Mouse (Mus musculus): ENCODE data around the gene Hdac7.

Hdac7 gene

GRCm38 (mm10) chr15:97831242-97831986 is 12.9 kb downstream of the Hdac7 start:
- peak; percentile 77 for DNase-seq

DNA sequence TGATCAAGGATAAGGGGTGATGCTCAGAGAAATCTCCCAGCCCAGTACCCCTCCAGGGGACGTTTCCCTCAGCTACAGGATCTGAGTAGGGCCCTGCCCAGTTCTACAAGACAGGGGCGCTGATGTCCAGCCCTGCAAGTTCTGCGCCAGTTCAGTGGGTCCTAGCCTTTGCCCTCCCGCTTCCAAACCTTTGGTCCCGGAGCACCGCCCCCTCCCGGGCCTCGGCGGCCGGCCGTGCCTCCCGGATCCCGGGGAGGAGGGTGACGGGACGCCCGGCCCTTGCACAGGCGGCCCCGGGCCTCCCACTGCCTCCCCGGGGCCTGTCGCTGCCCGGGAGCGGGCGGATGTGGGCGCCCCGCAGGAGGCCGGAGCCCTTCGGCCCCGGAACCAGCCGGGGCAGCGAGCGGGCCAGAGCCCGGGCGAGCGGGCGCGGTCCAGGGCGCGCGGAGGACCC is 13.5 kb downstream of the Hdac7 start:
- DNase-seq, result peak; percentile 43

DNA sequence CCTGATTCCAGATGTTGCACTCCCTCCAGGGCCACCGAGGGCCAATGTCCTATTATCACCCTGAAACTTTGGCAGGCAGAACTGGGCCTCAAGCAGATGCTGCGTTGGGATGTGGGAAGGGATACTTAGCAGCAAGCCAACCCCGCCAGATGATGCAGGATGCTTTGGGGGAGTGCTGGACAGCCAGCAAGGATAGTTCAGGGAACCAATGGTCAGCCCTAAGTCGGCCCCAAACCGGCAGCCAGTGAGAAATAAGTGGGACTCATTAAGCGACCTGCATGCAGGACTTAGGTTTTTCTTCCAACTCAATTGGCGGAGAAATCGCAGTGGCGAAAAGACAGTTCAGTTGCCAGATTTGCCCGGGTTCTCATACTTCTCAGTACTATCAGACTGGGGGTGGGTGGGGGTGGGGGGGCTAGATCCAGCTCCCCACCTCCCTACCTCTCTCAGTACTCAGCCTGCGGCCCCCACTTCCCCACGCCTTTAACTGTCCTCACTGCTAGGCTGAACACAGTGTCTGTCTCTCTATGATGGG is 14.0 kb downstream of the Hdac7 start:
- no peak for DNase-seq

DNA sequence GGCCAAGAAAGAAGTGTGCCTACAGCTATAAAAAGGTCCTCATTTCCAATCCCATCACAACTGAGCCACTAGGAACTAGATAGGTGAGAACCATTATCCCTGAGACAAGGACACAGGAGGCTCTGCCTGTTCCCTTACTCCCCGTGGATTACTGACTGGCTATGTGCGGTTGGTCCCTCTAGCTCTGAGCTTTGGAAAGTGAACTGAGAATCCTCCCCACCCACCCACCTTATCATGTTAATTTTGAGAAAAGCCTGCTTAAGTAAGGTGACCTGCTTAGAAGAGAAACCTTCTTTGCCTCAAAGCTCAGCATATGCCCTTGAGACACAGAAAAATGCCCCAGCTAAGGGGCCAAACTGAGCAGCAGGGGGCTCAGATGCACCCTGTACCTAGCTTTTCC is 14.9 kb downstream of the Hdac7 start:
- DNase-seq, result no peak

DNA sequence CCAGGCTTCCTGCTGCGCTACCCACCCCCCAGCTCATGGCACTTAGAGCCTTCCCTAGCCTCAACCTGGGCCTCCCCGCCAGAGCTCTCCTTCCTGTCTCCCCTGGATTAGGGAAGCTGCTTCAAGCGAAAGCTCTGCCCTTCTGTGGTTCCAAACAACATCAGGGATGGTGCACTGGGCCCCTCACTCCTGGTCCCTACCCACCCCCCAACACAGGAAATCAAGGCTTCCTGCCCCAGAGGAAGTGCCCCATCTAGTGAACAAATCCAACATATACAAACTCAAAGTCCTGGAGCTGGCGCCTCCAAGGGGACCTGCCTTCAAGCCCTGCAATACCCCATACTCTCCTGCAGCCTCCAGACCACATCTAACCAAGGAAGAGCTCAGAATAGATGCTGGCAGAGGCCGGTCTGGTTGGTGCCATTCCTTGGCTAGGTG is 15.4 kb downstream of the Hdac7 start:
- DNase-seq, result peak; percentile 26

- no peak for DNase-seq
Measured at GRCm38 (mm10) chr15:97828221-97828842, 16.0 kb downstream of the Hdac7 start.

DNA sequence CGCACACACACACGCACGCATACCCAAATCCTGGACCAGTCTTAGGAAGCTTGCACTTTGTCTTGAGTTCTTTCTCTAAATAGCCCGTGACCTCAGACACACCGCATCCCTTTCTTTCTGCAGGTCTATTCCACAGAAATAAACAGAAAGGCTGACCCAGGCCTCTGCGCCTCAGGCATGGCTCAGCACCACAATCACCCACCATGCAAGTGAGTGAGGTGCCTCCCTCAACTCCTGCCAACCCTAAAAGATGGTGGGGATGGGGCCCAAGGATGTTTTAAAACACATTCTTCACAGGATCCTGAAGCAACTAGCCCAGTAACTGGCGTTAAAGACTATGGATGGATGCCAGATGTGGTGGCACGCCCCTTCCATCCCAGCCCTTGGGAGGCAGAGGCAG is 16.9 kb downstream of the Hdac7 start:
- DNase-seq, result no peak

DNA sequence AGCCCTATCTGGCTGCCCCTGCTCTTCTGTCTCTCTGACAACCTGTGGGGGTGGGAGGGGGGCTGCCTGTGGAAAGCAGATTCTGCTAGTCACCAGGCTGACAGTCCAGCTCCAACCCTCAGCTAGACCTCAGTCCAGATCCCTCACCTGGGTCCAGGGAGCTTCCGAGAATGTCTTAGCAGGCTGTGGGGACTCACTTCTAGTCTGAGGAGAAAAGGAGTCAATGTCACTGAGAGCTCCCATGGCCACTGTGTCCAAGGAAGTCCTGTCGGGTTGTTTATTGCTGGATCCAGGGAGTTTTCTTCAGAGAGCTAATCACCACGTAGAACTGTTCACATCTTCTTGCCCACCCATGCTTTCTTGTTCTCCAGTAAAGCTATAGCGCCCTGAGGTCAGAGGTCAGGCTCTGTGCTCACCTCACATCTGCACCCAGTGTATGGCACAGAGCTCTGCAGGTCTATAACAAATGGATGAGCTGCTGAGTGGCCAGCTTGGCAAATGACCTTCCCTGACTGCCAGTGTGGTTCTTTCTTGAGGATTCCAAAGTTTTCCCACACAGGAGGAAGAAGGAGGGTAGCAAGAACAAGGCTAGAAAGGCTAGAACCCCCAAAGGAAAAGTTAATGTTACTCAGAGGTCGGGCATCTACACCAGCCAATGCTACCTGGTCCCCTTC is 17.6 kb downstream of the Hdac7 start:
- no peak for DNase-seq

DNA sequence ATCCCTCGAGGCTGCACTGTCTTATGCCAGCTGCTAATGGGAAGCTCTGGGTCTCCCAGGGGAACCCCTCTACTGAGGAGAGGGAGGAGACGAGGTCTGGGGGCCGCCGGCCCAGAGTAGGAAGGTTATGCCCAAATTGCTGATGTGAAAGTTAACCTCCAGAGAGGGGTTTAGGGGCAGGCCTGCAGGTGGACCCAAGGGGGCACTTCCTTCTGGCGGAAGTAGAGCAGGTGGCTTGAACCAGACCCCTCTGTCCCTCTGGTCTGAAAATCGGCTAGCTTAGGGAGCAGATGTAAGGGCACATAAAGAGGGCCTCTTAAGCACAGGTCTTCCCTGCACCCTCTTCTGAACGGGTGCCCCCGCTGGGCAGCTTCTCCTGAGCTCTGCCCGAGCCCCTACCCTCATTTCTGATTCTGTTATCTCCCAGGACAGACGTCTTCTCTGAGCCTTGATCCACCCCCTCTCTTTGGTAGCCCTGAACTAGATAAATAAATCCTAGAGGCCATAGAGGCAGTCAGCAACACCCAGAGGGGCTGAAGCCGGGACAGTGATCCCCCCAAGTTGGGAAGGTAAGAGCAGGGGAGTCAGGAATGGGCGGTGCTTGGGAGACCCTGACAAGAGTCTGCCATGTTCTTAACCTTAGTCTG is 18.2 kb downstream of the Hdac7 start:
- no peak for DNase-seq

DNA sequence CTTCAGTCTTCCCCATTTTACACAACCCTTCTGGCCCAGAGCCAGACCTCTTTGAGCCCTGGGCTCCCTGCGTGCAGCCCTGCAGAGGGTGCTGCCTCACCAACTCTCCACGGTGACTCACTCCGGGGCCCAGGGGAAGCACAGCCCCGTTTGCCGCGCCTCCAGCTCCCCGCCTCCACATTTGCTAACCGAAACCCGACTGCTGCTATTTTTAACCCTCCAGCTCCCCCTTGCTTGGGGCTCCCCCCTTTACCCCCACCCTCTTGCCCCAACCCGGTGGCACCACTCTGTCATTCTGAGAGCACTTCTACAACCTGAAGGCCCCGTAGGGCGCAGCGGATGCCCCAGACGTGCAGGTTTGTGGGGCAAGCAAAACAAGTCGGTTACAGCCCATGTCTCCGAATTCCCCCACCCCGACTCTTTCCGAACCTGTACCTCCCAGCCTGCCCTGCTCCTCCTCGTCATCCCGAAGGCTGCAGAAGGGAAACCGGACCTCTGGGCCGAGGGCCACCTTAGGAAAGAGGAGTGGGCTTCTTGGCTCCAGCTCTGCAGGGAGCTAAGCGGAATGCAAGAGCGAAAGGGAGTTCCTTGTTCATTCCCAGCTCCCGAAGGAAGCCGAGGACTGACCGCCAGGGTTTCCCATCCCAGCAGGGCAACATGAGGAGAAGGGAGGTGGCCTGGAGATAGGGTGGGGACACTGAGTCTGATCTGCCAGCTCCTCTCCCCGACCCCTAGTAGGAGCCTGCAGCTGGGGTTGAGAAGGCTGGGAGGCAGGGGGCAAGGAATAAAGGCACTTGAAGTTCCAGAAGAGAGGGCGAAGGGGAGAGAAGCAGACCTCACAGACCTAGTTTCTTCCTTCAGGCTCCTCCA is 19.0 kb downstream of the Hdac7 start:
- peak; percentile 82 for DNase-seq

GRCm38 (mm10) chr15:97824042-97824441 is 20.3 kb downstream of the Hdac7 start:
- DNase-seq, result no peak

- no peak for DNase-seq
Measured at GRCm38 (mm10) chr15:97823479-97823878, 20.8 kb downstream of the Hdac7 start.

- no peak for DNase-seq
Measured at GRCm38 (mm10) chr15:97822545-97823228, 21.6 kb downstream of the Hdac7 start.

DNA sequence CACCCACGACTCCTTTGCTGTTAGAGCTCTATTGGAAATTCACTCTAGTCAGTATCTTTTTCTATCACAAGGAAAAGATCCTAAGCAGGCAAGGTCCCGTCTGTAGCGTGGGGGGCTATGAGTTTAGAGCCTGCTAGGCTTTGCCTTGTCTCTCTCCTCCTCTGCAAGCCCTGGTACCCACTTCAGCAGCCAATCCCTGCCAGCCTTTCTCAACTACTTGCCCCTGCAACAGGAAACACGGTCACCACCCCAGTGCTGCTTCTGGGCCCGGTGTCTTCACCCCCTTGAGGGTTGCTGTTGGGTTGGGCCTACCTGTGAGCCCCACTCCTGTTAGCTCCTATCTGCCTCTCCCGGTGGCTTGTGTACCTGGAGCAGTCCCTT is 22.3 kb downstream of the Hdac7 start:
- DNase-seq, result no peak

- DNase-seq, result peak; percentile 47
Measured at GRCm38 (mm10) chr15:97821321-97821982, 22.9 kb downstream of the Hdac7 start.

DNA sequence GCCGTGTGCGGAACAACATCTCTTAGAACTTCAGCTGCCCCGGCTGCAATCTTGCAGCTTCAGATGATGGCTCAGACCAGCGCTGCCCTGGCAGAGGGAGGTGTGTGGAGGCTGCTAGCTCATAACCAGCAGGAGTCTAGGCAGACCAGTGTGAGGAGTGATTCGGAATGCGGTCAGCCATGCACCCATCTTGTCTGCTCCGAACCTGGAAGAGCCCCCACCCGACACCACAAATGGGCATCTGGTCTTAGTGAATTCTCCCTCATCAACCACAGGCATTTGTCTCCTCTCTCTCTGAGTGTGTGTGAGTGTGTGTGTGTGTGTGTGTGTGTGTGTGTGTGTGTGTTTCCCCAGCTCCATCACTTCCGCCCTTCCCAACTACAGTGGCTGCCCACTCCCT is 24.4 kb downstream of the Hdac7 start:
- DNase-seq, result no peak

DNA sequence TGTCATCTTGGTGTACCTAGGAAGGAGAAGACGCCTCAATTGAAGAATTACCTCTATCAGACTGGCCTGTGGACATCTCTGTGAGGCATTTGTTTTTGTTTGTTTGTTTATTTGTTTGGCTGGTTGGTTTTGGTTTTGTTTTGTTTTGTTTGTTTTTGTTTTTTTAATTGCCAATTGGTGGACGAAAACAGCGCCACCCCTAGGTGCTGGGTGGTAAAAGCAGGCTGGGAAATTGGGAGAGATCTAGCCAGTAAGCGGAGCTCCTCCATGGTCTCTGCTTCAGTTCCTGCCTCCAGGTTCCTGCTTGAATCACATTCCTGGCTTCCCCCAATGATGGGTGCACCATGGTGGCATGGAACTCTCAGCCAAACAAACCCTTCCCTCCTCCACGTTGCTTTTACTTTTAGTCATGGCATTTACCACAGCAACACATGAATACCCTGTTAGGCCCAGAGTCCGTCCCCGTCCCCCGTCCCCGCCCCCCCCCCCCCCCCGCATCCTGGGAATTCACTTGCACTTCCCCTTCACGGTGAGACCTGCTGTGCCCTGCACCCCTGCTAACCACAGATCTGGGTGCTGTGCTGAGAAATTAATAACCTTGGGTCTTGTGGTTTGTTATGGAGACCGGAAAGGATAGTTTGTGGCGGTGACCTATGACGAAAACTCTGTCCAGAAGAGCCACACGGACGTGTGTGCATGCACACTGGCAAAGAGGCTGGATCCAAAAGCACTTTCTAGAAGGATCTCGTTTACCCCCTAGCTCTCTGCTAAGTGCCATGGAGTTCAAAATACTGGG is 27.9 kb downstream of the Hdac7 start:
- DNase-seq, result no peak

DNA sequence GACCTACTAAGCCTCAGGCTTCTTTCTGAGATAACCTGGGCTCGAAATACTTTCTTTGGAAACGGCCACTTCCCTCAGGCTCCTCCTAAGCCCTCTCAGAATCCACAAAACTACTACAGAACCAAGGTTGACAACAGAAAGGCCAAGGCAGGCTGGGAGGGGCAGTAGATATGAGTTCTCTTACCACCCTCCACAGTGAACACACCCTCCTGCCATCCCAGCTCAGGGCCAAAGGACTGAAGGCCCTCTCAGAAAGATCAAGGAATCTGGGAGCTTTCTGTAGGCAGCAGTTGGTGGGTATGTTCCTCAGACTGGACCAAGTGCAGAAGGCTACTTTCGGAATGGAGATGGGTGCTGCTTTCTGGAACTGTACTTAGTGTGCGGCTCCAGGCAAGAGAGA is 29.0 kb downstream of the Hdac7 start:
- DNase-seq, result no peak

DNA sequence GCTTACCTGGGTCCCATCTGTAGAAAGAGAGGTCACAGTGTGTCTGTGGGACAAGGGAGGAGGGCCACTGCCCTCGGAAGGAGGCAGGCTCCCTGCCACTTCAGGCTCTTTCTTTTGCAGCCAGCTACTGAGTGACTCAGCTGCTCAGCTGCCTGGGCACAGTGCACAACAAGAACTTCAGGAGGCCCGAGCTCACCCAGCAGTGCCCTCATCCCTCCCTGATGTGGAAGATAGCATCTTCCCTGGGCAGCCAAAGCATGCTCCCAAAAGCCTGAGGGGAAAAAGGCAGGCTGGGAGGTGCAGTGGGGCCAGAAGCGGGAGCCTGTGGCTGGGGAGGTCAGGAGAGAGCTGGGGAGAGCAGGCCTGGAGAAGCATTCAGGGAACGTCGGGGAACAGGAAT is 29.6 kb downstream of the Hdac7 start:
- no peak for DNase-seq
